Mouse (Mus musculus): ENCODE data around the gene Mfsd4b1.
A peak's percentile ranks its signal among the peaks of the same experiment; 100 is the strongest.

DNA sequence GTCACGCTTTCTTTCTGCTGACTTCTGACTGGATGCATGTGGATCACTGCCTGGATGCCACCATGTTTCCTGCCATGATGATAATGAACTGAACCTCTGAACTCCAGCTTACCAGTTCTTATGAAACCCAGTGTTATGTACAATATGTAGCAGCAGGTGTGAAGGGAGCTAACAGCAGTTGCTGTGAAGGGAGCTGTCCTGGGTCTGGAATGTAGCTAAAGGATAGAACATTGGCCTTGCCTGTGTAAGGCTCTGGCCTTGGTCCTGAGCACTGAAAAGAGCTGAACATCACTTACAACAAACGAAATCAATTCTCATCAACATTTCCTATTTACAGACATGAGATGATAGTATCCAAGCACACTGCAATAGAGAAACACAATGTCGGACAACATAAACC, 57.6 kb downstream of the Mfsd4b1 start:
- TF ChIP-seq CTCF (IDR thresholded peaks at IDR 0.05 in 2 of 3, conservative IDR thresholded peaks at IDR 0.05 in 1 of 3; ENCODE audit: control insufficient read depth in 1 of 3, insufficient read depth in 1 of 3, low read depth in 2 of 3, low read length in 3 of 3, poor library complexity in 1 of 3, severe bottlenecking in 1 of 3) (no peak), NRF1 (IDR thresholded peaks at IDR 0.05; ENCODE audit: insufficient read depth, low read depth, low read length, poor library complexity, severe bottlenecking) (no peak), JUND (IDR thresholded peaks at IDR 0.05; ENCODE audit: low read depth, low read length) (no peak), MXI1 (IDR thresholded peaks at IDR 0.05; ENCODE audit: low read depth, low read length) (peak; percentile 76), TBP (IDR thresholded peaks at IDR 0.05; ENCODE audit: low read depth, low read length) (no peak), POLR2A (IDR thresholded peaks at IDR 0.05; ENCODE audit: control insufficient read depth in 1 of 2, insufficient read depth in 1 of 2, low read depth in 1 of 2, low read length in 2 of 2, poor library complexity in 1 of 2) (no peak), MAX (IDR thresholded peaks at IDR 0.05; ENCODE audit: low read length) (no peak), MYC (IDR thresholded peaks at IDR 0.05; ENCODE audit: low read depth, low read length) (no peak), KAT2A (conservative IDR thresholded peaks at IDR 0.05; ENCODE audit: low read depth, low read length) (no peak), MAFK (IDR thresholded peaks at IDR 0.05; ENCODE audit: borderline replicate concordance, low read depth, low read length) (no peak), E2F4 (IDR thresholded peaks at IDR 0.05; ENCODE audit: borderline replicate concordance, low read depth, low read length) (no peak), EP300 (IDR thresholded peaks at IDR 0.05; ENCODE audit: low read depth in 1 of 2, low read length in 2 of 2) (no peak)
